Mouse (Mus musculus) hindbrain, embryonic 13.5 days (tissue): ENCODE data around the gene Cyp2g1. TPM values are rescaled to one million over a fixed set of nuclear protein-coding genes. Genes with fewer than 3 reads are reported as not detected.
"Not testable (repeated sequence)": the region's sequence is repeated elsewhere in the genome, so short reads cannot be mapped to it uniquely, and the experiment has no call there.

Experiments
- ATAC-seq: fragments of 200-750 bp; cut with Nextera tagmentation; 2 replicates; pipeline ENCODE4 v1.8.0; 2017; ENCODE audit warnings: moderate TSS enrichment; ENCODE audit not compliant: low FRiP score
- H3K27ac ChIP-seq: fragments of 300-500 bp; sonication (generic); 2 replicates; pipeline ENCODE4 v1.5.1; 2015; ENCODE audit warnings: inconsistent platforms, mild to moderate bottlenecking, moderate library complexity
- H3K27me3 ChIP-seq: fragments of 300-500 bp; sonication (generic); 2 replicates; pipeline ENCODE4 v1.6.1; 2015; ENCODE audit warnings: mild to moderate bottlenecking, inconsistent platforms
- H3K36me3 ChIP-seq: fragments of 300-500 bp; sonication (generic); 2 replicates; pipeline ENCODE4 v1.6.1; 2015; ENCODE audit warnings: mild to moderate bottlenecking, inconsistent platforms
- H3K4me1 ChIP-seq: fragments of 300-500 bp; sonication (generic); replicated peaks from 2 replicates; pipeline ENCODE4 v1.6.1; 2015; ENCODE audit warnings: inconsistent platforms
- H3K4me2 ChIP-seq: fragments of 300-500 bp; sonication (generic); 2 replicates; pipeline ENCODE4 v1.6.1; 2015; ENCODE audit warnings: inconsistent platforms, mild to moderate bottlenecking, moderate library complexity
- H3K4me3 ChIP-seq: fragments of 300-500 bp; sonication (generic); 2 replicates; pipeline ENCODE4 v1.5.1; 2015; ENCODE audit warnings: mild to moderate bottlenecking, inconsistent platforms
- H3K9ac ChIP-seq: fragments of 300-500 bp; sonication (generic); 2 replicates; pipeline ENCODE4 v1.6.1; 2015; ENCODE audit warnings: mild to moderate bottlenecking, inconsistent platforms
- H3K9me3 ChIP-seq: fragments of 300-500 bp; sonication (generic); 2 replicates; pipeline ENCODE4 v1.6.1; 2016; ENCODE audit warnings: inconsistent platforms
- WGBS: fragments of 180-500 bp; shearing (Covaris S2); methylation state at CpG from one replicate; pipeline ENCODE4 v1.1.7; 2015; 5-methylcytosine and 5-hydroxymethylcytosine counted together
- polyA plus RNA-seq: library from polyadenylated mRNA; unstranded; fragments of >200 nt; fragmentation: Nextera tagmentation; extraction: Ambion mirVana; gene quantifications from 2 replicates; pipeline ENCODE4 v1.2.1, GENCODE M21; 2015

Cyp2g1 gene
- polyA plus RNA-seq, 1 experiment from 2014 or later: not detected

GRCm38 (mm10) chr7:26786013-26786412, 22.7 kb upstream of the Cyp2g1 start:
- not testable (repeated sequence) for ATAC-seq, H3K27ac ChIP-seq, H3K4me1 ChIP-seq, H3K9me3 ChIP-seq, H3K9ac ChIP-seq, H3K4me3 ChIP-seq, H3K27me3 ChIP-seq, H3K4me2 ChIP-seq, H3K36me3 ChIP-seq
- 51% methylated on average over 1 of the region's 1 CpGs for WGBS

GRCm38 (mm10) chr7:26789984-26790383, 18.7 kb upstream of the Cyp2g1 start:
- no peaks in the 10 kb centered on the region for H3K36me3 ChIP-seq
- WGBS: 86% methylated on average over 6 of the region's 6 CpGs
- H3K4me2 ChIP-seq: no peak overlapping the region
- no peaks in the 10 kb centered on the region for H3K4me1 ChIP-seq
- H3K4me3 ChIP-seq: no peak overlapping the region
- no peaks in the 10 kb centered on the region for H3K27me3 ChIP-seq
- ATAC-seq: no peak
- no peak overlapping the region for H3K9ac ChIP-seq
- no peaks in the 10 kb centered on the region for H3K9me3 ChIP-seq
- H3K27ac ChIP-seq: no peak overlapping the region

- Histone ChIP-seq H3K9ac (no peak overlapping the region), H3K9me3 (0 out of 2 replicates have a peak, but pooled peaks cover 4% of the 10 kb centered on the region), H3K4me1 (no peaks in the 10 kb centered on the region), H3K4me3 (no peak overlapping the region), H3K4me2 (no peak overlapping the region), H3K27me3 (no peaks in the 10 kb centered on the region), H3K36me3 (no peaks in the 10 kb centered on the region), H3K27ac (no peak overlapping the region)
- no peak for ATAC-seq
These were observed 8.6 kb upstream of the Cyp2g1 start for GRCm38 (mm10) chr7:26800104-26800503.

DNA sequence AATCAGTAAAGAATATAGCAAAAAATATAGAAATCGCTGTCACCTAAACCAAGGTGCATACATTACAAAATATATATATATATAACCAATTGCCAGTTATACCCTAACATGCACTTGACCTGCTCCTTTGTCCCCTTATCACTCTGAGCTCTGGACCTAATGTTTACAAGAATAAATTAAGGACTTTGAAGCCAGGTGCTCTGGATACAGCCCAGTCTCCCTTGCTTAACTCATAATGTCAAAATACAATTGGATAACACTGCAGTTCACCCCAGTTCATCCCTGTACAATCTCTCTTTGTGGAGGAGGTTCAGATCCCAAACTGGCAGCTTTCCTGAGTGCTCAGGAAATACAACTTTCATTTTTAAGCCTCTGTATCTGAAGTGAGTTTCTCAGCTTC, 7.7 kb upstream of the Cyp2g1 start:
- no peak overlapping the region for H3K4me3 ChIP-seq
- no peaks in the 10 kb centered on the region for H3K4me1 ChIP-seq
- no peaks in the 10 kb centered on the region for H3K27me3 ChIP-seq
- no peak overlapping the region for H3K9ac ChIP-seq
- ATAC-seq: no peak
- H3K9me3 ChIP-seq: no peaks in the 10 kb centered on the region
- no peak overlapping the region for H3K27ac ChIP-seq
- 74% methylated on average over 1 of the region's 1 CpGs for WGBS
- H3K4me2 ChIP-seq: no peak overlapping the region
- no peaks in the 10 kb centered on the region for H3K36me3 ChIP-seq

GRCm38 (mm10) chr7:26831556-26832292, 23.0 kb downstream of the Cyp2g1 start:
- not testable (repeated sequence) for H3K9me3 ChIP-seq, H3K36me3 ChIP-seq, H3K9ac ChIP-seq, H3K4me1 ChIP-seq, H3K27ac ChIP-seq, ATAC-seq, H3K4me3 ChIP-seq, H3K27me3 ChIP-seq, H3K4me2 ChIP-seq
- 83% methylated on average over 9 of the region's 9 CpGs for WGBS

GRCm38 (mm10) chr7:26832668-26833067, 24.0 kb downstream of the Cyp2g1 start:
- not testable (repeated sequence) for H3K4me1 ChIP-seq, H3K9ac ChIP-seq, H3K9me3 ChIP-seq, H3K4me2 ChIP-seq, H3K36me3 ChIP-seq, H3K27me3 ChIP-seq, H3K27ac ChIP-seq, ATAC-seq, H3K4me3 ChIP-seq
- WGBS: 81% methylated on average over 7 of the region's 7 CpGs

DNA sequence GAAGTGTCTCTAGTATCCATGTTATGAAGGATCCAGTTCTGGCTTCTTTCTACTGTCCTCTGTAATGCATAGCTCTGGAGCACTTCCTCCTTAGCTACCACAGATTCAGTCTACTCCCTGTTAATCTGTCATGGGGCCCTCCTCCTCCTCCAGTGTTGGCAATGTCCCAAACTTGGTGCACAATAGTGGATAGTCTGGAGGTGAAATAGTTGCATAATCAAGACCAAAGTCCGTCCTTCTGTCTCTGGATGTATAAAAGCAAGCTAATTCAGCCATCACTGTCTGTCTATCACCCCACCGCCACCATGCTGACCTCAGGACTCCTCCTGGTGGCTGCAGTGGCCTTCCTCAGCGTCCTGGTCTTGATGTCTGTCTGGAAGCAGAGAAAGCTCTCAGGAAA, 26.4 kb downstream of the Cyp2g1 start, which contains the start of gene Cyp2a5:
Cyp2a5 (plus strand) TSS at position 247 of the 400 bp plus-strand sequence.
- H3K27me3 ChIP-seq, H3K27ac ChIP-seq, H3K4me1 ChIP-seq, H3K4me3 ChIP-seq, H3K36me3 ChIP-seq, ATAC-seq, H3K4me2 ChIP-seq, H3K9me3 ChIP-seq, H3K9ac ChIP-seq: not testable (repeated sequence)
- WGBS: 63% methylated on average over 3 of the region's 3 CpGs

GRCm38 (mm10) chr7:26843400-26843799, 34.7 kb downstream of the Cyp2g1 start:
- not testable (repeated sequence) for H3K4me1 ChIP-seq, H3K9me3 ChIP-seq, H3K36me3 ChIP-seq, H3K27ac ChIP-seq, H3K4me3 ChIP-seq, H3K27me3 ChIP-seq, H3K9ac ChIP-seq, H3K4me2 ChIP-seq, ATAC-seq
- 92% methylated on average over 2 of the region's 2 CpGs for WGBS

DNA sequence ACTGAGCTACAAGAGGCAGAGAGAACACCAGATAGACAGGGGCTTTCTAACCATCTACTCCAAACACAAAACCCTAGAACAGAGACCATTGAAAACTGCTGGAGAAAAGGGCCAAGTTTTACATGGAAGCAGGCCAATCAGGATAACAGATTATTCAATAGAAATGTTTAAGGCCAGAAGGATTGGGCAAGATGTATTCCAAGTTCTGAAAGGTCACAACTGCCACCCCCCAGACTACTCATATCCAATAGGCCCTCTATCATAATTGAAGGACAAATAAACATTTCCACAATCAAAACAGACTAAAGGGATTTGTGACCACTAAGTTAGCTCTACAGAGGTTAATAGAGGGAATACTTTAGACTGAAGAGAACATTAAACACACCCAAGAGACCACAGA, 41.4 kb downstream of the Cyp2g1 start:
- H3K9ac ChIP-seq, H3K9me3 ChIP-seq, H3K4me3 ChIP-seq, H3K27me3 ChIP-seq, H3K4me2 ChIP-seq, H3K4me1 ChIP-seq, H3K27ac ChIP-seq, ATAC-seq, H3K36me3 ChIP-seq: not testable (repeated sequence)

Other genes with a start within 250 kb of the Cyp2g1 start
- not detected in 2 replicates for gene Vmn1r185, start 190.4 kb upstream of the Cyp2g1 start, polyA plus RNA-seq
- not detected in 2 replicates for gene Cyp2b23, start 122.5 kb upstream of the Cyp2g1 start, polyA plus RNA-seq
- 0.40 and 0.53 TPM in 2 replicates for gene Cyp2b19, start 51.8 kb upstream of the Cyp2g1 start, polyA plus RNA-seq
- 0.43 and 0.70 TPM in 2 replicates for gene Cyp2a5, start 26.4 kb downstream of the Cyp2g1 start, polyA plus RNA-seq
- gene Cyp2a22, start 130.5 kb downstream of the Cyp2g1 start, polyA plus RNA-seq: not detected in 2 replicates
- not detected in 2 replicates for gene Cyp2a12, start 220.2 kb downstream of the Cyp2g1 start, polyA plus RNA-seq